Mouse (Mus musculus) heart, adult 11 months (tissue): ENCODE measurements around the gene Zhx3.

Source experiments
- DNase-seq: peaks from one replicate; pipeline ENCODE4 v3.0.0; 2022

The Zhx3 gene

DNA sequence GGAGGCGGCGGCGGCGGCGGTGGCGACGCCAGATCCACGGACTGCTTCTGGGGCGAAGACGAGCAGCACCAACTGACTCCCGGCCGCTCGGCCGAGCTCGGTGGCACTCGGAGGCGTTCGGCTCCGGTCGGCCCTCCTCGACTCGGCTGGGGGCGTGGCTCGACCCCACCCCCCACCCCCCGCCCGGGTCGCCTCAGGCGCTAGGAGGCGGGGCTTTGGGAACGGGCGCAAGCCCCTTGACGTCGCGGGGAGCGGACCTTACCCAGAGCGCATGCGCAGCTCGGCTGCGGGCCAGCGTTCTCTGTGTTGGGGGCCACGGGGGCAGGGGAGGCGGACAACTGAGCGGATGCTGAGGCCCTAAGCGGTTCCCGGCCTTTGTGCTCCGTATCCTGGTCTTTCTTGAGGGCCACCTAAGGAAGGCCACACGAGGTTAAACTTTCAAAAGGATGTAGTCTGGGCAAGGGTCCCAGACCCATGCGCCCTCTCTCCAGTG is at the start of gene Zhx3:
Zhx3 (minus strand) TSS at position 109 of the 493 bp plus-strand sequence.
- peak; percentile 100 for DNase-seq

DNA sequence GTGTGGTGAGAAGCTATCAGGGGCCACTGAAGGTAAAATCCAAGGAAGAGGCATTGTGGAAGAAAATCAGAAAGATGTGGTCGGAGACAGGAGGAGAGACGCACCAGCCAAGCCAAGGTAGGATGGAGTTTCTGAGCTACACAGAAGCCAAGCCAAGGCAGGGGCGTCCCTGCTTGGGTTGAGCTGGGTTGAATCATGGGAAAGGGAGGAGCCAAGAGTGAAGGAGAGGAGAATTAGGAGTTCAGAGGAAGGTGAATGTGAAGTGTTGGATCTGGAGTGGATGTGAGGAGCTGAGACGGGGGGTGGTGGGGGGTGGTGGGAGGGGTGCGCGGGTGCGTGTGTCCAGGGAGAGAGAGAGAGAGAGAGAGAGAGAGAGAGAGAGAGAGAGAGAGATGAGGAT is 48.5 kb upstream of the Zhx3 start:
- DNase-seq: no peak

DNA sequence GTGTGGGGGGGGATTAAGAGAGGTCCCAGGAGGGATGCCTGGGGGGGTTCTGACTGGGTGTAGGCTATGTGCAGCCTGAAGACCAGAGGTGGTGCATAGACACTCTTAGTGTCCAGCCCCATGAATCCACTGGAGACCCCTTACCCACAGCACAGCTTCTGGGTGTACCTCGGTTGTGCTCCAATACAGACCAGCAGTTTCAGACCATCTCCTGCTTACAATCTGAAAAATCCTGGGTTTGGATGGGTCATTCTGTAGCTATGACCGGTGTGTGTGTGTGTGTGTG is 46.1 kb upstream of the Zhx3 start:
- DNase-seq: no peak

DNA sequence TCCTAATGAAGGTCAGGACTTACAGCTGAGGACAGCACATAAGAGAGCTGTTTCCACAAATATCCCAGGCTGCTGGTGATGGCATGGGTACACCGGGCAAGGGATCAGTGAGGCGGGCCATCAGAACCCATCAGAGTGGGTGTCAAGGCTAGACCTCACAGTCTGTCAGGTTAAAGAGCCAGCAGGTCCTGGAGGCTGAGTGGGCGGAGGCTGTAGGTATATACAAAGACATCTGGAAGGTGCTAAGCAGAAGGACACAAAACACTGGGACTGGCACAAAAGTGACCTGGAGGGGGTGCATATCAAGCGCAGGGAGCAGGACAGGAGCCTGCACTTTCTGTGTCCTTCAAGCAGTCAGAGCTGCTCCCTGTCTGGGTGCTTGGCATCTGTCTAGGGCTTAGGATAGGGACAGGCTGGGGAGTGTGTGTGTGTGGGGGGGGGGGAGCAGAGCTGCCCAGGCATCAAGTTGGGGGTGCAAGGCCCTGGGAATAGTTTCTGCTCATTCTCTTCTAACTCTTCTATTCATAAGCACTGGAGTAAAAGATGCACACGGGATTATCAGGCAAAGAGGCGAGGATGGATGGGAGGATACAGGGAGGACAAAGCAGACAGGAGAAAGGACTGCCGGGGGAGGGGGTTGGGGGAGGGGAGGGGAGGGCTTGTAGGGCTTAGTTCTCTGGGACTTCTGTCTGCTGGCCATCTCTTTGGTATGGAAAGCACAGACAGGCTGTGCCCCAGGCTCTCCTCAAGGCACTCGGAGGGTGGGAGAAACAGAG is 45.5 kb upstream of the Zhx3 start:
- DNase-seq: peak; percentile 92

DNA sequence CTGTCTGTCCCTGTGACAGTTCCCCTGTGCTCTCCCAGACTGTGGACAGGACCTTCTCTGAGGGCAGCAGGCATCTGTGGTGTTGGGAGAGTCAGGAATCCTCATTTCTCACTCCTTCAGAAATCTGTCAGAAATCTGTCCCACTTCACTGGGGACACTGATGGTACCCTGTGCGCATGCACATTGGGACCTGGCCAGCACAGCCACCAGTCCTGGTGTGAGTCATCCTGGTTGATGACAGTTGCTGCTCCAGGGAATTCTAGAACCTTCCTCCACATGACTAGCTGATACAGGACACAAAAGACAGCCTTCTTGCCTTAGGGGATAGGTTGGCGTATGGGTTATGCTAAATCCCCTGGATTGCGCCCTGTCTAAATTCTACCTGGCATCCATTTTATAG is 44.5 kb upstream of the Zhx3 start:
- no peak for DNase-seq

DNA sequence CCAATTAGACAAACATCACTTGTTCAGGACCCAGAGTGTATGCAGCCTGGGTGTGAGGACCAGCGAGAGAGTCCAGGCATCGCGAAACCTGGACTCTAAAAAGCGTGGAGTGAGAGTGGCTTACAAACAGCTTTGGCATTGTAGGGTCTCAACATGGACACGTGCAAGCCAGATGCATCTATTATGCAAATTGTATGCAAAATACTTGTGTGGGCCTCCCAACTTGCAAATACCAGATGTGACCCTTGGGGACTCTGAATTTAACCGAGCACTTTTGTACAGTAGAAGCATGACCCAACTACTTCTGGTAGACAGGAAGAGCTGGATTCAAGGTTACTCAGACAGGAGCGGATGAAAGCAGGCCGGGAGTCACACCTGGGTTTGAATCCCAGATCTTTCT is 43.9 kb upstream of the Zhx3 start:
- DNase-seq: no peak

DNA sequence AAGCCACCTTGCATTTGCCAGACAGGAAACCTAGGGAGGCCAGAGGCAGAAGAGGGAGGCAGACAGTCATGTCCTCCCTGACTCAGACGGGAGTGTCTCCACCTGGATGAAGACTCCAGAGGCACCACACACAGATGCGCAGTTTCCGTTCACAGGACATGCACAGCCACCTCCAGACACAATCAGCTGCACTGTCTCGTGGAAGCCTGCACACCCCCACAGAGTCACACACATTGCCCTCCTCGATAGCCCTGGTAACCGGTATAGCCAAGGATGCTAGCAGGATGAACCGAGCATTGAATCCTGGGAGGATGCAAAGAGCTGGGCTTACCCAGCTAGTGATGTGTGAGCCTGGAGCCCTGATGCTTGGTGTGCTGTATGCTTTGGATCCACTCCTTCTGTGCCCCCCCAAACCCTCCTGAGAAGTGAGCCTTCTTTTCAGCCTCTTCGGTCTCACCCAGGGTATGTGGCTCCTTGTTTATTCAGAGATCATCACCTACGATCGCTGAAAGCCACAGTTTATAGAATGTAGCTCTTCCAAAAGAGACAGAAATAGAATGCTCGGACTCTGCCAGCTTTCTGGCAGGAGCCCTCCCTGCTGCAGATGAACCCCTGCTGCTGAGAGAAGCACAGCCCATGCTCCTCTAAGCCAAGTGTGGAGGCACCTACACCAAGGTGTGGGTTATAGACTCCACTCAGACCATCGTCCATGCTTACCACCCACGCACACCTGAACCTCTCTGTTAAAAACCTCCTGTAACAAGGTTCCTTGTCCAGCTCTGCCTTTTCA is 43.2 kb upstream of the Zhx3 start:
- DNase-seq: no peak

DNA sequence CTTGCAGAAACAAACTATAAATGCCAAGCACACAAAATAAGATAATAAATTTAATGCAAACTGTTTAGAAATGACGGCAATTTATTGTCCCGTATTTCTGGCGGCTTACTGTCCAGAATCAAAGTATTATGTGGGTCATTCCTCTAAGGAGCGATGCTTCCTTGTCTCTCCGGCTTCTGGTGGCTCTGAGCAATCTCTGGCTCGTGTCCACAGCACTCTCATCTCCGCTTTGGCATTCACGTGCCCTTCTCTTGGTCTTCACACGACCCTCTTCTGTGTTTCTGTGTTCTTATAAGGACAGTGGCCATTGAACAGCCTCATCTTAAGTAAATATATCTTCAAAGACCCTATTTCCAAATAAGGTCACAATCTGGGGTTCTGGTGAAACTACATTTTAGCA is 41.9 kb upstream of the Zhx3 start:
- no peak for DNase-seq

DNA sequence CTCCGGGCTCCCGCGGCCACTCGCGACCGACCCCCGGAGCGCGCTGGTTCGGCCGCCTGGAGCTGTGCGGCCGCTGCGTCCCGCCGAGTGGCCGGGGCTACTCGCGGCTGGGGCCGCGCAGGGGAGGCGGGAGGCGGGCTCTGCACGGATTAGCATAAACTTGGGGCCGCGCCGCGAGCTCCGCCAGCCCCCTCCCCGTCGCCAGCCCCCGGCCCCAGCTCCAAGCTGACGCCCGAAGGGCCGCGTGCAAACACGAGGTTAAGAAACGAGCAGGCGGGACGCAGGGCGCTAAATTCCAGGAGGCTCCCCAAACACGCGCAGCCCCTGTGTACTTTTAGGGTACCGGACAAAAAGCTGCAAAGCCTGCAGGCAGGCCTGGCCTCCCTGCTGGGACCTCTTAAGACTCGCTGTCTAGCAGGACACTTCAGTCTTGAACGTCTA is 39.5 kb upstream of the Zhx3 start, which contains the start of gene Emilin3:
Emilin3 (minus strand) TSS at position 98 of the 441 bp plus-strand sequence.
- DNase-seq: no peak

DNA sequence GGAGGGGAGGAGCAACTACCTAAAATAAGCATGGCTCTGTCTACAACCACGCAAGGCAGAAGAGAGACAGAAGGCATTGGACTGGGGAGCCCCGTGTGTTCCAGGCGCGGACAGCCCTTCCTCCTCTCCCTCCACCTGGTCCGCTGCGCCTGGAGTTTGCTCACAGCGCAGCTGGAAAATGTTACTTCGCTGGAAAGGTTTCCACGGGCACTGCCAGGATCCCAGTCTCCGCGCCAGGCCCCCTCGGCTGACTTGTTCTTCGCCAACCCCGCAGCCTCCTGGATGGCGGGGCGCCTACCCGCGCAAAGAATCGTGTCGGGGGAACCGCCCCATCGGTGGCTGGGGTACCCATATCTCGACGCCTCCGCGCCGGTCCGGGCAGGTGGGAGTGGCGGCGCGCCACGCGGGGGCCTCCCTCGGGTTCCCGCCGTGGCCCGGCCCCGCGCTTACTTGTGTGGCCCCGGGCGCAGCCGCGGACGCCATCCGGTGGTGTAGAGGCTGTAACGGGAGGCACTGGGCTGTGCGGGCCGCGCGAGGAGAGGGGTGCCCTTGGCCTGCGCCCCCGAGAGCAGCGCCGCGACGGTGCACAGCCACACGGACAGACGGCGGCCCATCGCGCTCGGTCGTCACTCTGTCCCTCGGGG is 38.9 kb upstream of the Zhx3 start:
- DNase-seq: peak; percentile 89

DNA sequence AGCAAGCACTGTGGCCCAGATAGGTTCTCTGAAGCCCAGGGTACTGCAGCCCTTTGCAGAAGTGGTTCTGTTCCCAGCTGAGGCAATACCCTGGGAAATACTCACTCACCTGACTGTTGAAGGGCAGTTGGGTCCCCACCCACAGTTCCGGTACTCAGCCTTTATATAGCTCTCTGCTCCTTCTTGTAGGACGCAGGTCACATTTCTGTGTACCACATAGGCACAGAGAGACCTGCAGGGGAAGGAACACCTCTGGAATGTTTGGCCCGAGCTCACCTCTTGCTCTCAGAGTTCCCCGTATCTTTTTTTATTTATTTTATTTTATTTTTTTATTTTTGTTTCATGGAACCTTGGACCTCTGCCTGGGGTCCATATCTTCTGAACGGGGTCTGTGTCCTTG is 37.8 kb upstream of the Zhx3 start:
- DNase-seq: peak; percentile 91

DNA sequence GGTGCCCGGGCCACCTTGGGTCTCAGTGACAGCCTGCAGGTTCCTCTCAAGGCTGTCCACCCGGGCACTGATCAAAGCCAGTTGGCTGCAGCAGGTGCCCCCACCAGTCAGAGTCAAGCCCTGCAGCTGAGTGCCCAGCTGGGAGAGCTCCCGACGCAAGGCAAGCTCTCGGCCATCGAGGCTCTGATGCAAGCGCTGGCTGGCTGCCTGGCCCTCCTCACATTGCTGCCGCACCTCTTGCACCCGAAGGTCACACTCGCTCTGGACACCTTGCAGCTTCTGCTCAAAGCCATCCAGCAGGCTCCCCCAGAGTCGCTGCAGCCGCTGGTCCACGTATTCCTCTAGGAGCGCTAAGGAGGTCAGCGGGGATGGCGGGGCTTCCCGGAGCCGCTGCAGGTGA is 35.8 kb upstream of the Zhx3 start:
- DNase-seq: no peak

DNA sequence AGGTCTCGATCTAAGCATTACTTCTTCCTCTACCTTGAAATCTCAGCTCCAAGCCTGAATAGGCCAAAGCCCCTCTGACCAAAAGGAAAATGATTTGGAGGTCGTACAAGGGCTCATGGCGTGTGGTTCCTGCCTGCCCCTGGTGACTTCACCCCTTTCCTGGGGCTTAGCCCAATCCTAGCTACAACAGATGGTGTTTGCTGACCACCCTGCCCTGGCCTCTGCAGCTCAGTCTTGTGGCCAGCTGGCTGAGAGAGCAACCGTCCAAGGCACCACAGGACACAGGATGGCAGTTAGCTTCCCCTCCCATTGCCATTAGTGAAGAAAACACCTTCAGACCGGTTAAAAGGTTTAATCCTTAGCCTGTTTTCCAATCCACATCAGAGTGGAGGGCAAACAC is 33.3 kb upstream of the Zhx3 start:
- DNase-seq: no peak

DNA sequence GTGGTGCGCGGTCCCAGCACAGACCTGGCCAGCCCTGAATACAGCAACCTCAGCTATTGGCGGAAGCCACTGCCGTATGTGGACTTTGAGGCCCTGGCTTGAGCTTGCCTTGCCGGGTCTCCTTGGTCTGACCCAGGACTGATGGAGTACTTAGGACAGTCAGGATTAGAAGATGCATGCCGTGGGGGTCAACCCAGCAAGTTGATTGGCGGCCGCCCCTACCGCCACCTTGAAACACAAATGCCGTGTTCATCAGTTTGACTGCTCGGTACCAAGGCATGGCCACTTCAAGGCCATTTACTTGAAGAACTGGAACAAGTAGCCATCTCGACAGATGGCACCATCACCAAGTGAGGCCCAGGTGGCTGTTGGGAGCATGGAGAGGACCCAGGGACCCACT is 32.5 kb upstream of the Zhx3 start:
- DNase-seq: no peak

DNA sequence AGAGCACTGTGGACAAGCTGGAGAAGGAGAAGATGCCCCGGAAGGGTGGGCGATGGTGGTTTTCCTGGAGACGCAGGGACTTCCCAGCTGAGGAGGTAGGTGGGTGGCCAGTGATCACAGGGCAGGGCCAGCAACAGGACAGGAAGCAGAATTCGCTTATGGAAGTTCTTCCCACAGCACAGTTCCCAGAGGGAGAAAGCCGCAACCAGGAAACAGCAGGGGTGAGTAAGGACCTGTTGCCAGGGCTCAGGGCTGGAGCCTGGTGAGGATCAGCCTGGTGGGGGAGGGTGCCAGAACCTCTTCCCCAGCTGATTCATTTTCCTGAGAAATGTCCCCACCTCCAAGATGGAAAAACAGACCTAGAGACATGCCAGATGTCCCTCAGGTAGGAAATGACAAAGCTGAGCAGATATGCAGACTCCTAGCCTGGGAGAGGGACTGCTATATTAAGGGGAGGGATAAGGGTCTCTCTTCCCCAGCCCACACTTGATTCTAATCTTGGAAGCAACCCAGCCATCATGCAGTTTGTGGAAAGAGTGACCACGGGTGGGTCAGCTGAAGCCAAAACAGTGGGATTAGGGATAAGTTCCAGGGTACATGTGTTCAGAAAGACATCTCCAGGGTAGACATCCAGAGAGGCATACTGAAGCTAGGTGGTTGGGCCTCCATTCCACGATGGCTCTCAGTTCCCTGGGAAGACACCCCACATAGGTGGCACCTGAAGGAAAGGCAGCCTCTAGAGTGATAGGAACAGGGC is 29.0 kb upstream of the Zhx3 start:
- peak; percentile 95 for DNase-seq

DNA sequence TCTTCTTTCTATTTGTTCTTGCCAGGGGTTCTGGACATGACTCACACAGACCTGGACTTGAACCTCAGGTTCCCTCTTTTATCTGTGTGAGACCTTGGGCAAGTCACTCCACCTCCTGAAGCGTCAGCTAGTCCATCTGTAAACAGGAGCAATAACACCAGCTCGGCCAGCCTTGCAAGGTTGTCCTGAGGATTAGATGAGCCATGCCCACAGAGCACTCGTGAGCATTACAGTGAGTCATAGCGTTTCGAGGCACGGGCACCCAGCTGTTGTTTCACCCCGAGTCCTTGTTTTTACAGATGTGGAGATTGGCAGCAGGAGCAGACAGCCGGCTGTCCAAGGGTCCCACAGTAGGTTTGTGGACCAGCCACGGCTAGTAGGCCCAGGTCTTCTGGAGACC is 18.9 kb upstream of the Zhx3 start:
- no peak for DNase-seq

DNA sequence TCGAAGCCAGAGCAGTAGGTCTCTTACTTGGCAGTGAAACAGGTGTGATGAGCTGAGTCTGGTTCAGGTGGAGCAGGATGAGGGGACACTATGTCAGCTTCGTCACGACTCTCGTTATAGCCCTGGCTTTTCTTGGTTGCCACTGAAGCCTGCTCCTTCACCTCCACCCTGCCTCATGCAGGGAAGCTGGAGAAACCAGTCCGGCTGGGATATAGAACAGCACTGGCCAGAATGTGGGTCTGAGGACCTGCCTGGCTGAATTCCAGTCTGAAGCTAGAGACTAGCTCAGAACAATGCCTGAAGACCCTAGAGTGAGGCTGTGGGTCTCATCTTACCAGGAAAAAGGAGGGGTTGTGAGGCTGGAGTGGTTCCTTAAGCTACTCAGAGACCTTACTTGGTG is 18.2 kb upstream of the Zhx3 start:
- no peak for DNase-seq

DNA sequence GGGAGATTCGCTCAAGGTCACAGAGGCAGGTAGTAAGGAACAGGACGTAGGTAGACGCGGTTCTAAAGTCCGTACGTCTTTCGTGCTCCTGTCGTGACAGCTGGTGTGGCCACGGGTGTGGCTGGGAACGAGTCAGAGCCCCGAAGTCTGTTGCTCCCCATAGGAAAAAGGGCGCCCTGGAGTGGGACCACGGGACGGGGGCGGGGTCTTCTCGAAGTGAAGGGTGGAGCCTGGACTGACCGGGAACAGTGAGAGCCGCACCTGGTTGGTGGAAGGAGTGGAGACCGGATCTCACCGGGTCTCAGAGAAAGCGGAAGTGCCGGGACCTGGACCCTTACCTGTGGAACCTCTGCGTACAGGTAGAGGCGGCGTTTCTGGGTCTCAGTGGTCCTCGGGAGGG is 15.1 kb upstream of the Zhx3 start:
- DNase-seq: peak; percentile 93

DNA sequence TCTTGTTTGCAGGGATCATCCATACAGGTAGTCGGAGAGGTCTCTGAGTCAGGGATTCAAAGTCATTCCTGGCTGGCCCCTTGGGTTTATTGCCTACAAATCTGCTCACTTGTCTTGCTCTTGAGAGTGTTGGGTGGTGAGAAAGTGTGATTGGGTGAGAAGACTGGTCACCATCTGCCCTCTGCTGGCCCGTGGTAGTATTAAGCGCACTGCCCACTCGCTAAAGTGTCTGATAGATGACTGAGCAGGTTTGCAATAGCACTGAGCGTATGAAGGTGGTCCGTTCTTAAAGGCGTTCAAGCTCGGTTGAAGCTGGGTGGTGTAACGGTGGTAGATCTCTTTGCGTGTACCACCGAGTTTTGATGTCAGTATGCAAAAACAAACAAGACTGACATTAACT is 14.5 kb upstream of the Zhx3 start:
- DNase-seq: peak; percentile 97

DNA sequence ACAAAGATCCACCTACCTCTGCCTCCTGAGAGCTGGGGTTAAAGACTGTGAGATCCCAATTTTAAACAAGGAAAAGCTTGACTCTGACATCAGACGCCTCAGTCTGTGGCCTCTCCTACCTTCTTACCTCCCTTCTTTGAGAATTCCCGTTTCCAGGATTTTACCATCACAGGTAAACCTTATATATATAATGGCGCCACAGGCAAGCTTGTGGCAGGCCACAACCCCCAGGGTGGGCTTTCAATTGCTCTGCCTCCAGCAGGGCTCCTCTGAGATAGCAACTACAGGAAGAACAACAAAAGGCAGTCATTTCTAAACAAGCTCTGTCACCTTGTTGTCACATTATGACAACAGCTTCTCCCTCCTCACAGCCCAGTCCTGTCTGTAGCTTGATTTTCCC is 13.4 kb upstream of the Zhx3 start:
- peak; percentile 79 for DNase-seq

DNA sequence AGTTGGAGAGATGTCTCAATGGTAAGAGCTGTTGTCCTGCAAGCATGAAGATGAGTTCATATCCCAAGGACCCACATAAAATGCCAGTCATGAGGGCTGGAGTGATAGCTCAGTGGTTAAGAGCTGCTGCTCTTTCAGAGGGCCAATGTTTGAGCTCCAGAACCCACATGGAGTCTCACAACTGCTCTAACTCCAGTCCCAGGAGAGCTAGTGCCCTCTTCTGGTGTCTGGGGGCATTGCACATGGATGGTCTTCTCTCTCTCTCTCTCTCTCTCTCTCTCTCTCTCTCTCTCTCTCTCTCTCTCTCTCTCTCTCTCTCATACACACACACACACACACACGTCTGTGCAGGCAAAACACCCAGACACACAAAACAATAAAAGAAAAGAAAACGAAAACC is 12.0 kb upstream of the Zhx3 start:
- DNase-seq: peak; percentile 83

DNA sequence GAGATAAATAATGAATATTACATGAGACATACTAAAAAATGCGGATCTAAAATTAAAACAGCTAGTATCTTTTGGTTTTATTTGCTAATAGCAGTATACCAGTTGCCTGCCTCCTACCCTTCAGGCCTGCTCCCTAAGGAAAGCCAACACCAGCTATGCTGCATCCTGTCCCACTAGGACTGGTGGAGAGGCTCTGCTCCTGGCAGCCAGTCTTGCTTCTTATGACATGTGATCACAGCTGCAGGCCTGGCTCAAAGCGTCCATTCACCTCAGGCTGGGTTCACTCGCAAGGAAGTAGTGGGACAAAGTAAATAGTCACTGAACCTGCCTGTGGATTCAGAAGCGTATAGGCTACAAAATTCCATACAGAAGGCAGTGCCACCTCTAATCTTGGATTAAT is 11.1 kb upstream of the Zhx3 start:
- peak; percentile 99 for DNase-seq

DNA sequence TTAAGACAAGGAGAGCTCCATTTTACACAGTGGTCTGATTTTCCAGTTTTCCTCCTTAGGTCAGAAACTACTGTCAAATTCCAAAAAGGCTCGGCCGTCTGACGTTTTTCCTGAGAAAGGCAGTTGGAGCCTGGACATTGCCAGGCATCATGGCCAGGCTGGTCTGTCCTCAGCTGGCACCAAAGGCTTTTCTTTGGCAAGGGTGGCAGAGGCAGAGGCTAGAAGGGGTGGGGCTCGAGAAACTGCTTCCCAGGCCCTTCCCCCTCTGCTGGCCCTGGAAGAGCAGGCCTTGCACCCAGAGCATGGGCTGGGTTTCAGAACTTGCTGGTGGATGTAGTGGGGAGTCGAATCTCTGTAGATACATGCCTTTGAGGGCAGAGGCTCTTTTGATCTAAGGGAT is 9.6 kb upstream of the Zhx3 start:
- DNase-seq: peak; percentile 95
